Mouse (Mus musculus): ENCODE data around the gene Gm14399.
"Not testable (repeated sequence)": the region's sequence is repeated elsewhere in the genome, so short reads cannot be mapped to it uniquely, and the experiment has no call there.

The Gm14399 gene

GRCm38 (mm10) chr2:175141993-175142295 lies at the start of gene Gm14399:
Gene Gm14399, minus strand, starts transcription at chr2:175142012.
- DNase-seq, result not testable (repeated sequence)

- DNase-seq, result not testable (repeated sequence)
Observed at GRCm38 (mm10) chr2:175179008-175179407, 37.2 kb upstream of the Gm14399 start.

GRCm38 (mm10) chr2:175176312-175176711 lies 34.5 kb upstream of the Gm14399 start:
- no peak for DNase-seq

GRCm38 (mm10) chr2:175175401-175176180 lies 33.8 kb upstream of the Gm14399 start, which contains the start of gene Gm14443:
Gene Gm14443, minus strand, starts transcription at chr2:175175871.
- DNase-seq, result not testable (repeated sequence)

- DNase-seq, result not testable (repeated sequence)
Observed at GRCm38 (mm10) chr2:175174058-175174457, 32.2 kb upstream of the Gm14399 start.

GRCm38 (mm10) chr2:175172906-175173595 lies 31.2 kb upstream of the Gm14399 start:
- not testable (repeated sequence) for DNase-seq

- DNase-seq, result no peak
Observed at GRCm38 (mm10) chr2:175172123-175172522, 30.3 kb upstream of the Gm14399 start.

- not testable (repeated sequence) for DNase-seq
Observed at GRCm38 (mm10) chr2:175166870-175167269, 25.1 kb upstream of the Gm14399 start.

GRCm38 (mm10) chr2:175165110-175165509 lies 23.3 kb upstream of the Gm14399 start:
- not testable (repeated sequence) for DNase-seq

GRCm38 (mm10) chr2:175161438-175161837 lies 19.6 kb upstream of the Gm14399 start:
- not testable (repeated sequence) for DNase-seq

GRCm38 (mm10) chr2:175158642-175159041 lies 16.8 kb upstream of the Gm14399 start:
- DNase-seq, result no peak

GRCm38 (mm10) chr2:175156696-175157095 lies 14.9 kb upstream of the Gm14399 start:
- DNase-seq, result no peak

- peak; percentile 26 to 33 for DNase-seq
Observed at GRCm38 (mm10) chr2:175141118-175141992, 457 bp downstream of the Gm14399 start.

- DNase-seq, result not testable (repeated sequence)
Observed at GRCm38 (mm10) chr2:175140624-175141023, 1.2 kb downstream of the Gm14399 start.
